Mouse (Mus musculus) myocyte (in vitro differentiated cells): ENCODE measurements around the gene Eif3f.

ENCODE experiments used
- E2F4 ChIP-seq: IDR thresholded peaks from one replicate; pipeline ENCODE4 v1.6.1; 2011; ENCODE audit warnings: mild to moderate bottlenecking, control low read depth, moderate library complexity; ENCODE audit not compliant: insufficient read depth
- MAX ChIP-seq: IDR thresholded peaks from one replicate; pipeline ENCODE4 v1.6.1; 2011; ENCODE audit warnings: low read depth, mild to moderate bottlenecking, control low read depth
- MYOD1 ChIP-seq, 3 experiments: IDR thresholded peaks; one replicate each; pipeline ENCODE4 v1.6.1; 2011; ENCODE audit warnings: control low read depth in 2 of 3, low read depth in 2 of 3, mild to moderate bottlenecking in 2 of 3, moderate library complexity in 1 of 3; ENCODE audit not compliant: insufficient read length in 2 of 3, control insufficient read depth in 1 of 3
- MYOG ChIP-seq, 3 experiments: IDR thresholded peaks; one replicate each; pipeline ENCODE4 v1.6.1; 2011; ENCODE audit warnings: control low read depth in 2 of 3, low read depth in 2 of 3, mild to moderate bottlenecking in 2 of 3; ENCODE audit not compliant: insufficient read length in 2 of 3, control insufficient read depth in 1 of 3, insufficient read depth in 1 of 3
- POLR2A ChIP-seq: IDR thresholded peaks from one replicate; pipeline ENCODE4 v1.6.1; 2011; ENCODE audit warnings: low read depth, mild to moderate bottlenecking, control low read depth, moderate library complexity; ENCODE audit not compliant: insufficient read length
- POLR2AphosphoS2 ChIP-seq: IDR thresholded peaks from one replicate; pipeline ENCODE4 v1.6.1; 2011; ENCODE audit warnings: low read depth, control low read depth; ENCODE audit not compliant: insufficient read length
- REST ChIP-seq: IDR thresholded peaks from one replicate; pipeline ENCODE4 v1.6.1; 2011; ENCODE audit warnings: mild to moderate bottlenecking, control low read depth, moderate library complexity; ENCODE audit not compliant: insufficient read depth, insufficient read length
- SRF ChIP-seq: IDR thresholded peaks from one replicate; pipeline ENCODE4 v1.6.1; 2011; ENCODE audit warnings: low read depth; ENCODE audit not compliant: control insufficient read depth, insufficient read length
- TCF12 ChIP-seq: IDR thresholded peaks from one replicate; pipeline ENCODE4 v1.6.1; 2011; ENCODE audit warnings: mild to moderate bottlenecking, control low read depth; ENCODE audit not compliant: poor library complexity, insufficient read depth, severe bottlenecking
- USF1 ChIP-seq: IDR thresholded peaks from one replicate; pipeline ENCODE4 v1.6.1; 2011; ENCODE audit warnings: low read depth, mild to moderate bottlenecking, control low read depth, moderate library complexity

- TF ChIP-seq POLR2A: no peak
- TF ChIP-seq USF1: no peak
- no peak for TF ChIP-seq MYOG (IDR thresholded peaks at IDR 0.05; ENCODE audit: control insufficient read depth in 1 of 3, insufficient read depth in 1 of 3, insufficient read length in 2 of 3, low read depth in 2 of 3)
- TF ChIP-seq E2F4: no peak
- no peak for TF ChIP-seq MAX
- no peak for TF ChIP-seq TCF12
- TF ChIP-seq MYOD1 (IDR thresholded peaks at IDR 0.05; ENCODE audit: control insufficient read depth in 1 of 3, insufficient read length in 2 of 3, low read depth in 2 of 3): no peak
- TF ChIP-seq POLR2AphosphoS2: no peak
- no peak for TF ChIP-seq SRF
- TF ChIP-seq REST: no peak
Measured at GRCm38 (mm10) chr7:108950762-108951331, 16.6 kb downstream of the Eif3f start.
